Mouse (Mus musculus) ES-E14 (cell line): ENCODE measurements at regions not wholly inside any gene's neighbourhood (a gene's known extent, or its start where the extent isn't known, plus 50 kb on each side); places are given as distances from the start of the nearest gene placed in this dataset.

Source experiments
- DNase-seq: peaks from one replicate; pipeline ENCODE4 v3.0.0-alpha.2; 2013; ENCODE audit warnings: low read depth, low spot score
- H3K27ac ChIP-seq: 2 replicates; pipeline ENCODE4 v1.5.1; 2012; ENCODE audit warnings: low read depth, mild to moderate bottlenecking, low read length, moderate library complexity, mixed read lengths; ENCODE audit not compliant: poor library complexity, insufficient read depth, severe bottlenecking
- H3K36me3 ChIP-seq: 2 replicates; pipeline ENCODE4 v1.6.1; 2012; ENCODE audit warnings: mild to moderate bottlenecking, low read length, moderate library complexity, mixed read lengths; ENCODE audit not compliant: control insufficient read depth, poor library complexity, insufficient read depth, severe bottlenecking
- H3K4me1 ChIP-seq, 2 experiments: fragments of 150-350 bp in 1 of 2; sonication (generic) in 1 of 2; 2 replicates each; pipeline ENCODE4 v1.6.1; 2012; ENCODE audit warnings: low read length in 2 of 2, mild to moderate bottlenecking in 1 of 2, mixed read lengths in 1 of 2; ENCODE audit not compliant: control insufficient read depth in 2 of 2, insufficient read depth in 2 of 2, poor library complexity in 1 of 2
- H3K4me3 ChIP-seq, 2 experiments: fragments of 150-350 bp in 1 of 2; sonication (generic) in 1 of 2; 2 replicates each; pipeline ENCODE4 v1.5.1; 2012; ENCODE audit warnings: low read length in 2 of 2, low read depth in 1 of 2, mild to moderate bottlenecking in 1 of 2, mixed read lengths in 1 of 2; ENCODE audit not compliant: insufficient read depth in 1 of 2, poor library complexity in 1 of 2, severe bottlenecking in 1 of 2
- H3K9ac ChIP-seq: 2 replicates; pipeline ENCODE4 v1.6.1; 2012; ENCODE audit warnings: low read depth, mild to moderate bottlenecking, low read length, mixed read lengths; ENCODE audit not compliant: poor library complexity, insufficient read depth, severe bottlenecking
- H3K9me3 ChIP-seq: fragments of 150-350 bp; sonication (generic); 2 replicates; pipeline ENCODE4 v1.6.1; 2012; ENCODE audit warnings: low read depth, mild to moderate bottlenecking, low read length; ENCODE audit not compliant: control insufficient read depth, insufficient read depth
- CHD2 ChIP-seq: IDR thresholded peaks from 2 replicates; pipeline ENCODE4 v1.6.1; 2014; ENCODE audit warnings: mild to moderate bottlenecking, low read depth, low read length, inconsistent platforms
- HCFC1 ChIP-seq: IDR thresholded peaks from 2 replicates; pipeline ENCODE4 v1.6.1; 2012; ENCODE audit warnings: low read length, inconsistent platforms, borderline replicate concordance; ENCODE audit not compliant: insufficient read depth
- MAFK ChIP-seq: IDR thresholded peaks from 2 replicates; pipeline ENCODE4 v1.6.1; 2014; ENCODE audit warnings: mild to moderate bottlenecking, low read depth, low read length, inconsistent platforms; ENCODE audit not compliant: insufficient read depth
- ZC3H11A ChIP-seq: IDR thresholded peaks from 2 replicates; pipeline ENCODE4 v1.6.1; 2012; ENCODE audit warnings: low read depth, mild to moderate bottlenecking, inconsistent platforms, low read length, borderline replicate concordance
- ZNF384 ChIP-seq: IDR thresholded peaks from 2 replicates; pipeline ENCODE4 v1.6.1; 2012; ENCODE audit warnings: low read depth, low read length, inconsistent platforms
- in situ Hi-C, 2 experiments: fragments of 600-800 bp; cut with MboI; formaldehyde crosslinking; loops; one replicate each; pipeline ENCODE4 v1.15.1; 2025; ENCODE audit warnings: low sequenced_read_pairs in 2 of 2, inconsistent platforms in 1 of 2; ENCODE audit not compliant: unreplicated experiment in 2 of 2

- DNase-seq, result no peak
- in situ Hi-C loops, result no loop called here
- H3K9me3 ChIP-seq, result no peaks in the 10 kb centered on the region
- H3K4me3 ChIP-seq, result no peak overlapping the region
- H3K36me3 ChIP-seq, result no peaks in the 10 kb centered on the region
- no peak overlapping the region for H3K27ac ChIP-seq
- TF ChIP-seq ZC3H11A, result no peak
- H3K9ac ChIP-seq, result no peak overlapping the region
- H3K4me1 ChIP-seq, result no peaks in the 10 kb centered on the region
Observed at GRCm38 (mm10) chr11:48063719-48064118, 75.0 kb upstream of the Sgcd start.

- H3K9ac ChIP-seq, result no peak overlapping the region
- H3K4me3 ChIP-seq, result no peak overlapping the region
- no peak overlapping the region for H3K27ac ChIP-seq
- H3K36me3 ChIP-seq, result no peaks in the 10 kb centered on the region
- DNase-seq, result no peak
- no peaks in the 10 kb centered on the region for H3K4me1 ChIP-seq
- TF ChIP-seq HCFC1 (no peak), ZC3H11A (no peak), ZNF384 (no peak), CHD2 (no peak), MAFK (no peak)
- in situ Hi-C loops, result no loop called here
- H3K9me3 ChIP-seq, result no peaks in the 10 kb centered on the region
Observed at GRCm38 (mm10) chr11:48061501-48061900, 72.7 kb upstream of the Sgcd start.

- in situ Hi-C loops, result no loop called here
- H3K4me1 ChIP-seq, result peaks cover 1 to 2% of the 10 kb centered on the region in 2 experiments; a peak in 1 of 4 replicates
- DNase-seq, result no peak
Observed at GRCm38 (mm10) chr11:48051156-48051866, 62.5 kb upstream of the Sgcd start.

GRCm38 (mm10) chr11:48048311-48048710, 59.5 kb upstream of the Sgcd start:
- TF ChIP-seq CHD2 (no peak), ZNF384 (no peak), ZC3H11A (no peak), MAFK (no peak), HCFC1 (no peak)
- DNase-seq, result no peak
- Histone ChIP-seq H3K9me3 (no peaks in the 10 kb centered on the region), H3K27ac (no peak overlapping the region), H3K4me3 (no peak overlapping the region), H3K36me3 (no peaks in the 10 kb centered on the region), H3K9ac (no peak overlapping the region), H3K4me1 (peaks cover 1 to 2% of the 10 kb centered on the region in 2 experiments; a peak in 1 of 4 replicates)
- in situ Hi-C loops, result no loop called here

More at GRCm38 (mm10) chr11:48051156-48051866, 62.5 kb upstream of the Sgcd start:
- Histone ChIP-seq H3K36me3 (no peaks in the 10 kb centered on the region), H3K9me3 (no peaks in the 10 kb centered on the region), H3K27ac (no peak overlapping the region), H3K9ac (no peak overlapping the region), H3K4me3 (no peak overlapping the region)
- TF ChIP-seq HCFC1 (no peak), CHD2 (no peak), MAFK (no peak), ZNF384 (no peak), ZC3H11A (no peak)
